Mouse (Mus musculus) liver (tissue): ENCODE data around the gene Sart1.

Experiments
- DNase-seq: peaks from one replicate; pipeline ENCODE4 v3.0.0-alpha.2; 2020; ENCODE audit warnings: mixed read lengths

The Sart1 gene

GRCm38 (mm10) chr19:5388588-5389242 is at the start of gene Sart1:
Gene Sart1, minus strand, starts transcription at chr19:5388703.
- DNase-seq, result peak; percentile 96

- no peak for DNase-seq
These were observed 45.4 kb upstream of the Sart1 start for GRCm38 (mm10) chr19:5433951-5434350.

GRCm38 (mm10) chr19:5432992-5433852 is 44.7 kb upstream of the Sart1 start:
- DNase-seq, result peak; percentile 44

- DNase-seq, result no peak
These were observed 43.5 kb upstream of the Sart1 start for GRCm38 (mm10) chr19:5431911-5432464.

GRCm38 (mm10) chr19:5430408-5430807 is 41.9 kb upstream of the Sart1 start:
- no peak for DNase-seq

- DNase-seq, result no peak
These were observed 41.3 kb upstream of the Sart1 start for GRCm38 (mm10) chr19:5429806-5430205.

GRCm38 (mm10) chr19:5429219-5429618 is 40.7 kb upstream of the Sart1 start:
- no peak for DNase-seq

GRCm38 (mm10) chr19:5428083-5428482 is 39.6 kb upstream of the Sart1 start:
- DNase-seq, result no peak

GRCm38 (mm10) chr19:5426640-5427290 is 38.3 kb upstream of the Sart1 start:
- no peak for DNase-seq

GRCm38 (mm10) chr19:5425906-5426565 is 37.5 kb upstream of the Sart1 start:
- no peak for DNase-seq

GRCm38 (mm10) chr19:5424782-5425741 is 36.6 kb upstream of the Sart1 start, which contains the start of the genes Drap1 and AI837181:
Gene Drap1, minus strand, starts transcription at chr19:5424979.
Gene AI837181, plus strand, starts transcription at chr19:5425144.
- DNase-seq, result peak; percentile 99

GRCm38 (mm10) chr19:5424092-5424781 is 35.7 kb upstream of the Sart1 start:
- DNase-seq, result peak; percentile 76

GRCm38 (mm10) chr19:5423561-5423960 is 35.1 kb upstream of the Sart1 start:
- DNase-seq, result no peak

- no peak for DNase-seq
These were observed 34.5 kb upstream of the Sart1 start for GRCm38 (mm10) chr19:5422895-5423443.

- DNase-seq, result no peak
These were observed 33.8 kb upstream of the Sart1 start for GRCm38 (mm10) chr19:5422267-5422666.

- DNase-seq, result no peak
These were observed 33.3 kb upstream of the Sart1 start for GRCm38 (mm10) chr19:5421784-5422183.

- DNase-seq, result no peak
These were observed 32.1 kb upstream of the Sart1 start for GRCm38 (mm10) chr19:5420579-5420978.

- DNase-seq, result no peak
These were observed 31.1 kb upstream of the Sart1 start for GRCm38 (mm10) chr19:5419630-5420029.

- DNase-seq, result no peak
These were observed 30.4 kb upstream of the Sart1 start for GRCm38 (mm10) chr19:5418750-5419466.

GRCm38 (mm10) chr19:5414534-5414957 is 26.0 kb upstream of the Sart1 start:
- no peak for DNase-seq
